ENCODE assay signal across 19 mouse cellular contexts in the genomic region with DNA sequence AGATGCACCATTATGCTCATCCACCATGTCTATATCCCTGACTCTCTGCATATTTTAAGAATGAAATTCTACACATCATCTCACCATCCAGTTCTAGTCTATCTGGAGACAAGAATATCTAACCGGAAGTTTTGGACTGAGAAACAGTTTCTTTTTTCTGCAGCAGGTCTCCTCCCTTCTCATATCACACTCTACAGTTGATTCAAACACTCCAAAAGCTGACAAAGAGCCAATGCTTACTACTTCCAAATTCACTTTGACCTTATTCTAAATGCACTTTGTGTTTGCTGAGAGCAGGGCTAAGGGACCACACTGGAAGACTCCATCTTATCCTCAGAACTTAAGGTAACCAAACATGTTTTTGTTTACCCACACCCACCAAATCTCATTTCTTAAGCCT.
"Had no signal": no experiment of that assay in that cellular context is flagged by ENCODE, and none has a peak within 500 bp of the region (broad histone marks: within the 10 kb centered on the region; RNA-seq: fewer than 3 reads in every experiment).

No protein-coding gene starts in this region.

- H3K4me3 ChIP-seq: layer of hippocampus, adult 2 months; liver, embryonic 12.5 days; liver, embryonic 15.5 days; lung, embryonic 15.5 days; midbrain, embryonic 10.5 days; midbrain, embryonic 15.5 days; neural tube, embryonic 12.5 days; stomach, embryonic 15.5 days had no signal

- H3K4me1 ChIP-seq: lung, embryonic 15.5 days; midbrain, embryonic 10.5 days; midbrain, embryonic 15.5 days; neural tube, embryonic 12.5 days; stomach, embryonic 15.5 days had no signal

- H3K4me2 ChIP-seq: liver, embryonic 12.5 days; liver, embryonic 15.5 days; lung, embryonic 15.5 days; midbrain, embryonic 15.5 days; neural tube, embryonic 12.5 days; stomach, embryonic 15.5 days had no signal

- H3K27me3 ChIP-seq: liver, embryonic 12.5 days; liver, embryonic 15.5 days; lung, embryonic 15.5 days; midbrain, embryonic 15.5 days; neural tube, embryonic 12.5 days; stomach, embryonic 15.5 days had no signal

- ATAC-seq: intestine, postnatal 0 days; liver, embryonic 12.5 days; midbrain, embryonic 15.5 days had no signal

- H3K27ac ChIP-seq: kidney, postnatal 0 days; layer of hippocampus, adult 2 months; liver, embryonic 12.5 days; liver, embryonic 15.5 days; lung, embryonic 15.5 days; midbrain, embryonic 10.5 days; midbrain, embryonic 15.5 days; neural tube, embryonic 12.5 days; stomach, embryonic 15.5 days had no signal

- DNase-seq: kidney, adult 2 months; kidney, postnatal 25 days; layer of hippocampus, adult 9-11 months; lung, adult 18-20 months; retina, postnatal 1 day; right cerebral cortex, postnatal 25 days; spleen, adult 18-20 months; thymus, adult 18-20 months; thymus, postnatal 36 days had no signal

- H3K9me3 ChIP-seq: liver, embryonic 12.5 days; liver, embryonic 15.5 days; lung, embryonic 15.5 days; midbrain, embryonic 10.5 days; midbrain, embryonic 15.5 days; neural tube, embryonic 12.5 days; stomach, embryonic 15.5 days had no signal

- H3K36me3 ChIP-seq: midbrain, embryonic 15.5 days had no signal

- H3K9ac ChIP-seq: liver, embryonic 12.5 days; liver, embryonic 15.5 days; lung, embryonic 15.5 days; midbrain, embryonic 15.5 days; neural tube, embryonic 12.5 days; stomach, embryonic 15.5 days had no signal
